ENCODE assay signal across 9 mouse cellular contexts in genomic region chr4:134292067-134292466, GRCm38 (mm10). TPM values are rescaled to one million over a fixed set of nuclear protein-coding genes. Genes with fewer than 3 reads are reported as not detected.
DNase-seq lines count a peak whose midpoint lies in the region; ATAC-seq lines count a peak whose summit lies in the region.
"Had no signal": no experiment of that assay in that cellular context is flagged by ENCODE, and none has a peak within 500 bp of the region (broad histone marks: within the 10 kb centered on the region; RNA-seq: fewer than 3 reads in every experiment).

No protein-coding gene starts in this region.

- 21% methylated on average over 7 of the region's 7 CpGs for WGBS in forebrain, embryonic 11.5 days
- WGBS in forebrain, embryonic 16.5 days, result 18% methylated on average over 7 of the region's 7 CpGs

- ATAC-seq in forebrain, embryonic 11.5 days (replicated peaks; ENCODE audit: low FRiP score), result no peak
- no peak for ATAC-seq in forebrain, embryonic 16.5 days

- no peak overlapping the region for H3K4me2 ChIP-seq in forebrain, embryonic 11.5 days (ENCODE audit: low read depth, low read length, severe bottlenecking)
- no peak overlapping the region for H3K4me2 ChIP-seq in forebrain, embryonic 16.5 days (ENCODE audit: low read length)
- H3K4me2 ChIP-seq: liver, embryonic 15.5 days had no signal

- H3K27me3 ChIP-seq in forebrain, embryonic 11.5 days (ENCODE audit: control insufficient read depth, insufficient read depth, low read length), result no peaks in the 10 kb centered on the region
- no peaks in the 10 kb centered on the region for H3K27me3 ChIP-seq in forebrain, embryonic 16.5 days (replicated peaks; ENCODE audit: control insufficient read depth, insufficient read depth, low read length)

- H3K36me3 ChIP-seq in forebrain, embryonic 11.5 days (ENCODE audit: control insufficient read depth, insufficient read depth, low read length), result no peaks in the 10 kb centered on the region
- H3K36me3 ChIP-seq in forebrain, embryonic 16.5 days (ENCODE audit: control insufficient read depth, insufficient read depth), result no peaks in the 10 kb centered on the region
- H3K36me3 ChIP-seq: liver, embryonic 15.5 days had no signal

- H3K9me3 ChIP-seq in forebrain, embryonic 11.5 days (ENCODE audit: control insufficient read depth, low read length), result no peaks in the 10 kb centered on the region
- H3K9me3 ChIP-seq in forebrain, embryonic 16.5 days (ENCODE audit: control insufficient read depth, low read length), result 0 out of 2 replicates have a peak, but pooled peaks cover 3% of the 10 kb centered on the region

- H3K4me3 ChIP-seq in forebrain, embryonic 11.5 days (ENCODE audit: low read depth, low read length), result no peak overlapping the region
- no peak overlapping the region for H3K4me3 ChIP-seq in forebrain, embryonic 16.5 days (replicated peaks; ENCODE audit: low read length)
- H3K4me3 ChIP-seq: liver, embryonic 15.5 days had no signal

- DNase-seq in forebrain, embryonic 11.5 days (ENCODE audit: low spot score), result peak; percentile 91
- peak; percentile 71 for DNase-seq in ES-CJ7 (ENCODE audit: low read depth, low spot score)
- peak; percentile 62 to 82 for DNase-seq in cerebellum, adult 18-20 months
- DNase-seq in gastrocnemius, postnatal 10 days, result peak; percentile 79
- DNase-seq in kidney, postnatal 36 days, result peak; percentile 68 to 88
- peak; percentile 80 for DNase-seq in lung, postnatal 14 days
- DNase-seq in spleen, adult 12 weeks (ENCODE audit: low spot score), result peak; percentile 68

- H3K4me1 ChIP-seq in forebrain, embryonic 11.5 days (replicated peaks; ENCODE audit: control insufficient read depth, insufficient read depth, low read length), result peaks cover 3% of the 10 kb centered on the region; the same call in 1 of the 2 replicates
- H3K4me1 ChIP-seq in forebrain, embryonic 16.5 days (replicated peaks; ENCODE audit: control insufficient read depth, insufficient read depth, low read length), result peaks cover 8% of the 10 kb centered on the region

- H3K9ac ChIP-seq in forebrain, embryonic 11.5 days (ENCODE audit: low read length), result no peak overlapping the region
- H3K9ac ChIP-seq in forebrain, embryonic 16.5 days (replicated peaks; ENCODE audit: low read depth, low read length), result no peak overlapping the region
- H3K9ac ChIP-seq: liver, embryonic 15.5 days had no signal

- H3K27ac ChIP-seq in forebrain, embryonic 11.5 days (ENCODE audit: low read depth, low read length), result no peak overlapping the region
- H3K27ac ChIP-seq in forebrain, embryonic 16.5 days (ENCODE audit: low read length), result no peak overlapping the region
- H3K27ac ChIP-seq: liver, embryonic 15.5 days had no signal

RNA-seq across cellular contexts. Expression of gene Pdik1l, which starts 4.4 kb away (rescaled TPM):
- 26.7 and 31.2 TPM in 2 replicates for polyA plus RNA-seq in forebrain, embryonic 11.5 days (2014; fragmentation: Nextera tagmentation; extraction: Ambion mirVana)
- polyA plus RNA-seq in forebrain, embryonic 16.5 days (2015; fragmentation: Nextera tagmentation; extraction: Ambion mirVana), result 46.7 and 47.1 TPM in 2 replicates
- total RNA-seq in gastrocnemius, postnatal 10 days (2021), result 1 to 10 TPM; 5.8 to 8.4 TPM

RNA-seq across cellular contexts. Expression of gene Trim63, which starts 22.9 kb away (rescaled TPM):
- polyA plus RNA-seq in forebrain, embryonic 11.5 days (2014; fragmentation: Nextera tagmentation; extraction: Ambion mirVana), result 0.13 TPM in 1 of 2 replicates, not detected in the other
- 0.15 and 0.26 TPM in 2 replicates for polyA plus RNA-seq in forebrain, embryonic 16.5 days (2015; fragmentation: Nextera tagmentation; extraction: Ambion mirVana)
- 100 to 1,000 TPM in 1 of 2 experiments, 10 to 100 TPM in 1; 78.5 to 107 TPM for total RNA-seq in gastrocnemius, postnatal 10 days (2021)

RNA-seq across cellular contexts. Expression of gene Grrp1, which starts 38.2 kb away (rescaled TPM):
- polyA plus RNA-seq in forebrain, embryonic 11.5 days (2014; fragmentation: Nextera tagmentation; extraction: Ambion mirVana), result 4.8 and 5.2 TPM in 2 replicates
- 12.2 and 12.5 TPM in 2 replicates for polyA plus RNA-seq in forebrain, embryonic 16.5 days (2015; fragmentation: Nextera tagmentation; extraction: Ambion mirVana)
- total RNA-seq in gastrocnemius, postnatal 10 days (2021), result 1 to 10 TPM; 5.1 to 6.0 TPM

RNA-seq across cellular contexts. Expression of gene Gm30191, which starts 45.3 kb away (rescaled TPM):
- polyA plus RNA-seq in forebrain, embryonic 11.5 days (2014; fragmentation: Nextera tagmentation; extraction: Ambion mirVana), result 0.63 TPM in 1 of 2 replicates, not detected in the other
- polyA plus RNA-seq in forebrain, embryonic 16.5 days (2015; fragmentation: Nextera tagmentation; extraction: Ambion mirVana), result not detected in 2 replicates
- total RNA-seq in gastrocnemius, postnatal 10 days (2021), result not detected
- polyA plus RNA-seq: liver, embryonic 15.5 days had no signal

RNA-seq across cellular contexts. Expression of gene Zfp593, which starts 46.7 kb away (rescaled TPM):
- 17.8 and 18.0 TPM in 2 replicates for polyA plus RNA-seq in forebrain, embryonic 11.5 days (2014; fragmentation: Nextera tagmentation; extraction: Ambion mirVana)
- polyA plus RNA-seq in forebrain, embryonic 16.5 days (2015; fragmentation: Nextera tagmentation; extraction: Ambion mirVana), result 17.1 TPM in 2 replicates
- total RNA-seq in gastrocnemius, postnatal 10 days (2021), result 1 to 10 TPM; 3.4 to 4.3 TPM
